Mouse (Mus musculus): ENCODE data around the gene Col2a1.

Gene Col2a1

DNA sequence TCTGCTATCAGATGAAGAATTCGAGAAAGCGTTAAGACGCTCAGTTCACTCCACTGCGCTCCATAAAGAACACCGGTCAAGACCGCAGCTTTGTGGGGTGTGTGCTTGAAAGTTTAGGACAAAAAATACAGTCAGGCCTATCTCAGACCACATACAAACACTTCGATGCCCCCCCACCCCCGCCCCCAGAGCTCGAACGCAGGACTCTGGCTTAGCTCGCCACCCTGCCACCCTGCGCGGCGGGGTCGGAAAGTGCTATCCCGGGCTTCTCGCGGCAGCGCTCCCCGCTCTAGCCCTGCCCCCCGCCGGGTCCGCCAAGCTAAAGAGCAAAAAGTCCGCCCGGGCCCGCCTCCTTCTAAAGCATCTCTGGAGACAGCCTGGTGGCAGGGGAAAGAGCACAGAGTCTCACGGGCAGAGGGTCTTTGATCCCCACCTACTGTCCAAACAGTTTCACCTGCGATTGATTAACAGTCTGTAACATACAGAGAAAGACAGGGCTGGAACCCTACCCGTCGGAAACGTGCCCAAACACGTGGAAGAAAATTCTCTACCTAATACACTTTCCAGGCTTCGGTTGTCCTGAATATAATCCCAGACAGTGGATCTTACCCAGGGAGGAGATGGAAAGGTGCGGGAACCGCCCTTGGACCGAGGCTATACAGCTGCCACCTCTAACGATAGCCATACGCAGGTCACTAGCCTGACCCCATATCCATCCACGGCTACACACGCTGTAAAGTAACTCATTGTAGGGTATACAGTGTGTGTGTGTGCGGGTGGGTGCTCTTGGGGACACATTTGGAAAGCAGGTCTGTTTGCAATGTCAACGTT, 1.3 kb downstream of the Col2a1 start:
- DNase-seq (ENCODE audit: low spot score in 2 of 2) = no peak

- DNase-seq (ENCODE audit: low spot score in 2 of 2) = no peak
Observed at GRCm38 (mm10) chr15:98002113-98002990, 2.1 kb downstream of the Col2a1 start.

DNA sequence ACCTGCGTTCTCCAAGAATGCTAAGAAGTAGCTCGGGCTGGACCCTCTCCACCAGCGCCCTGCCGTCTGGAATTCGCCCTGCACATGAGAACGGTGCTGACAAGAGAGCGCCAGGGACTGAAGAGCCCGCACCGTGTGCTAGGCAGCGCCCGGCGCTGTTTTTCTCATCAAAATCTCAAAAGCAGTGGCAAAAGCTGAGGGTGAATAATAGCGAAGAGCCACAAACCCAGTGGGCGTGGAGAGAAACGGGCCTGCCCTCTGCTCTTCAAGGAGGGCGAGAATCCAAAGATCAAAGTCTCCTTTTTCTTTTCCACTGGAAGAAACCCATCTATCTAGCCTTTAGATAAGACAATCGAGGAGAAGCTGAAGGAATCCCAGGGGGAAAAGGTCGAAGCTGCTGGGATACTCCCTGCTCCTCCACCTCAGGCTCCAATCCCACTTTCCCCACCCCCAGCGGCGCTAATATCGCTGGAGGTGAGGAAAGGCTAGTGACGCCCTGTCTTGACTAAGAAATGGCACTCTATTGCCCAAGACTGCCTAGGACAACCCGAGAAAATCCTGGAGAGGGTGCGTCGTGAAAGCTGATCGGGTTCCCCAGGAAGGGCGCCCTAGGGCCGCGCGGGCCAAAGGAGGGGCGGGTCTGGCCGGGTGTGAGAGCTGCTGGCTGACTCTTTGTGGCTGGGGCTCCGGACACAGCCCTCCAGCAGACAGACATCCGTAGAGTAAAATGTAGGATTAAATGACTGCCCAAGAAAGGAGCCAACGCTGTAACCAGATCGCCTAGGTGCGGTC, 3.0 kb downstream of the Col2a1 start:
- no peak for DNase-seq (ENCODE audit: low spot score in 2 of 2)

DNA sequence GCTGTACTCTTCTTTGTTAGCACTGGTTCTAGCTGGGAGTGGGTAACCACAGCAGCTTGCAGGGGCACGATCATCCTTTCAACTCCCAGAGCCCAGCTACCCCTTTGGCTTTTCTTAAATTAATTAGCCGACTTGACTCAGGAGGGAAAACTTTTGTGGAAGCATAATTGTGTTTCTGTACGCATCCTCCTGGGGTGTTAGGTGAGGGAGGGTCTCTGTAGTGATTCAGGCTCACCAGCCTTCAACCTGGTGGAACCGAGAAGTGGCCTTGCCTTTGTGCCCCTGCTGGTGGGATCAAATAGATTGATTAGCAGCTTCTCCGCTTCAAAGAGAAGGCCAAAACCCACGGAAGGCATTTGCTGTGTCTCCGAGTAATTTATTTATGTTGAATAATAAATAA, 4.5 kb downstream of the Col2a1 start:
- DNase-seq (ENCODE audit: low spot score in 2 of 2) = no peak

DNA sequence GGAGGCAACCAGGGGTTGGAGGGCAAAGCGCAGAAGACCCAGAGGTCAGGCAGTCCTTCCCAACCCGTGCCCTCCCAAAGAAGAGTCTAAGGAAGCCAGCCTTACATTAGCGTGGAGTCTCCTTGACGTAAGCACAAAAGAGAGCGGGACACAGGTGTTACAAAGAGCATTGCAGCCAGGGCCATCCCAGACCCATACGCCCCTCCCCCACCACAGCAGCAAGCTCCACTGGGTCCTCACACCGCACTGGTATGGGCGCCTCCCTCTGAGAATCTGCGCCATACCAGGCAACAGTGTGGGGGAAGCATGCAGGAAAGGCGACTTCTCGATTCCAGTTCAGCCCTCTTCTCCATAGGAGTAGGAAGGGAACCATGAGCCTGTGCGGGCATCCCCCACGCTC, 4.9 kb downstream of the Col2a1 start:
- no peak for DNase-seq (ENCODE audit: low spot score in 2 of 2)

DNA sequence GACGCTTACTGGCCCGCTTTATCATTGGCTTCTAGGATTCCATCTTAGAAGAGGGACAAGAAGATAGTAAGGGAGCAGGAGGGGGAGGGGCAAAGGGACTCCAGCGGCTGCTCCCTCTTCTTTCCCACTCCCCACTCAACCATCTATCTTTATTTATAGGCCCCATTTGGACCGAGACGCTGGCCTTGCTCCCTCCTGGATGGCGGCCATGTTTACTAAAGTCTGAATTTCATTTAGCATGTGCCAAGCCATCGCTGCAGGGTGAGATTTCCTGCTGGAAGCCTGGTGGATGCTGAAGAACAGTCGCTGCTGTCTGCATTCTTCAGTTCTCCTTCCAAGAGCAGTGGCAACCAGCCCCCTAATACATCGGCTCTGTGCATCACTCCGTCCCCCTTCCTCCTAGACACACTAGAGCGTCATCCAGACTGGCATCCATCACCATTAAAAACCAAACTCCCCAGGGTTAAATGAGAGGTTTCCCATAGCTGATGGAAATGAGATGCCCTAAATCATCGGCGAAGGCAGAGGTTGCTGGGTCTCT, 7.7 kb downstream of the Col2a1 start:
- no peak for DNase-seq (ENCODE audit: low spot score in 2 of 2)

DNA sequence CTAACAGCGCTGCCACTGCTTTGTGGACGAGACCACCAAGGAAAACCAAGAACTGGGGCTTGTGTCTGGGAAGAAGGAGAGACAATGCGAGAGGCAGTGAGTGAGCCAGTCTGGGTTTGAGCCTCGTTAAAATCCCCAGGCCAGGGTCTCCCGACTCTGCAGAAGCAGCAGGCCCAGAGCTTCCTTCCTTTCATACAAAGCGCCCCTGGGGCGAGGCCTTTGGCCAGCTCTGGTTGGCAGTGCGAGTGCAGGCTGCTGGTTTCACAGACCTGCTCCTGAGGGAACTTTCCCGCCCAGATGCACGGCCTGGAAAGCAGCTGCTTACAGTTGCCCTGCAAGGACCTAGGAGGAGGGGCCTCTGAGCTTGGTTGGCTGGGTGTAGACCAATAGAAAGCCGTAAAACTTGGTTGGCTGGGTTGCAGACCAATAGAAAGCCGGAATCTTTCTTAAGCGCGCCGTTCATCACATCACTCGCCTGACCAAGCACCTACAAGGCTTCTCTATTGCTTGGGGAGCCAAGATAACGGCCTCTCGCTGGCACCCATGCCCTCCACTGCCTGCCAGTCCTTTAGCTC, 11.7 kb downstream of the Col2a1 start:
- DNase-seq (ENCODE audit: low spot score in 2 of 2) = peak; percentile 47 to 65

GRCm38 (mm10) chr15:97992027-97992711, 12.3 kb downstream of the Col2a1 start:
- DNase-seq (ENCODE audit: low spot score in 2 of 2) = no peak

DNA sequence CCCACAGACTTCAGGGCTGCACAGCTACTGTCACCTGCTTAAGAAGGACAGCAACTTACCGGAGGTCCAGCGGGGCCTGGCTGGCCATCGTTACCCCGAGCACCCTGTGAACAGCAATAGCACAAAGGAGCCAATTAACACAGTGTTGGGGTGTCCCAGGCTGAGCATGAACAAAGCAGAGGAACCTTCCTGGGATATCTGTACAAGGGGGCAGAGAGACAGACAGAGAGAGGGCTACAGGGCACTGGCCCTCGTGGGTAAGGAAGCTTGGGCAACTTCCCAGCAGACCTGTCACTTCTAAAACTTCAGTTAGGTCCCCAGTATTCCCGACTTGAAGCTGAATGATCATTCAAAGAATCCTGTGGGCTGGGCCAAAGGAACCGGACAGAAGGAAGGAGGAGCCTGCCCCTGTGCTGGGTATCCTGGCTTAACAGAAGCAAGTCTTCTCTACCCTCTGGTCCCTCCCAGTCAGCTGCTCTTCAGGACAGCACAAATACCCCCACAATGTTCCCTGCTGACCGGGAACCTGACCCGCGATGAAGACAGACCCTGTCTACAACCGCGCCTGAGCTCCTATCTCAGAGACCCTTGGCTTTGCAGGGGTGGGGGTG, 13.1 kb downstream of the Col2a1 start:
- no peak for DNase-seq (ENCODE audit: low spot score in 2 of 2)

DNA sequence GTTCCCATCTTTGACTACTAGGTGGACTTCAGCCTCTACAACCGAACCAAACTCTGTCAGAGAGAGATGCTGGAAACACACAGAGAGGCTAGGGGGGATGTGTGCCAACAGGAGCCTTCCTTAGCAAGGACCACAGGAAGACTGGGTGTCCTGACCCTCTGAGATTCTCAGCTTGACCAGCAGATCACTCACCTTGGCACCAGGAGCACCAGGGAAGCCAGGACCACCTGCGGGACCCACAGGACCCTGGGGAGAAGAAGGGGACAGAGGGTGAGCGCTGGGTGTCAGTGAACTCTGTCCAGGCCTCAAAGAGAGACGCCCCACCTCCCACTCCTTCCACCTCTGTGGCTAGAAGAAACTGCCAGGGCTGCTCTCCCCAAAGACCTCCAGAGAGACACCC, 13.8 kb downstream of the Col2a1 start:
- no peak for DNase-seq (ENCODE audit: low spot score in 2 of 2)

GRCm38 (mm10) chr15:97990124-97990523, 14.4 kb downstream of the Col2a1 start:
- DNase-seq (ENCODE audit: low spot score in 2 of 2) = no peak

DNA sequence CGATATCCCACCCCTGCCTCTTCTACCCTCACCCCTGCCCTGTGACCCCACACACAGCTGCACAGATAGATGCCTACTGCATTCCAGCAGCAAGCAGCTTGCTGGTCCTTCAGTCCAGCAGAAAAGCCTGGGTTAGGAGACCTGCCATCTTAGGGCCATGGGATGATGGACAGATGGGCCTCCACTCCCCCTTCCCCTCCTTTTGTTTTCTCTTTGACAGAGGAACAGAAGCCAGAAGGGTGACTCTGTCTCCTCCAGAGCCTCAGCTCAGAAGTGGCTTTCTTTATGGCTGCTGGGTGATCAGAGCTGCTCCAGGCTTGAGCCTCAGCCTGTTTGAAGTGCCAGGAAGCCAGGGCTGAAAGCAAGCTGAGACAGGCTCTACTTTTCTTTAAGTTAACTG, 15.0 kb downstream of the Col2a1 start:
- no peak for DNase-seq (ENCODE audit: low spot score in 2 of 2)

GRCm38 (mm10) chr15:97981560-97981959, 22.9 kb downstream of the Col2a1 start:
- no peak for DNase-seq (ENCODE audit: low spot score in 2 of 2)

DNA sequence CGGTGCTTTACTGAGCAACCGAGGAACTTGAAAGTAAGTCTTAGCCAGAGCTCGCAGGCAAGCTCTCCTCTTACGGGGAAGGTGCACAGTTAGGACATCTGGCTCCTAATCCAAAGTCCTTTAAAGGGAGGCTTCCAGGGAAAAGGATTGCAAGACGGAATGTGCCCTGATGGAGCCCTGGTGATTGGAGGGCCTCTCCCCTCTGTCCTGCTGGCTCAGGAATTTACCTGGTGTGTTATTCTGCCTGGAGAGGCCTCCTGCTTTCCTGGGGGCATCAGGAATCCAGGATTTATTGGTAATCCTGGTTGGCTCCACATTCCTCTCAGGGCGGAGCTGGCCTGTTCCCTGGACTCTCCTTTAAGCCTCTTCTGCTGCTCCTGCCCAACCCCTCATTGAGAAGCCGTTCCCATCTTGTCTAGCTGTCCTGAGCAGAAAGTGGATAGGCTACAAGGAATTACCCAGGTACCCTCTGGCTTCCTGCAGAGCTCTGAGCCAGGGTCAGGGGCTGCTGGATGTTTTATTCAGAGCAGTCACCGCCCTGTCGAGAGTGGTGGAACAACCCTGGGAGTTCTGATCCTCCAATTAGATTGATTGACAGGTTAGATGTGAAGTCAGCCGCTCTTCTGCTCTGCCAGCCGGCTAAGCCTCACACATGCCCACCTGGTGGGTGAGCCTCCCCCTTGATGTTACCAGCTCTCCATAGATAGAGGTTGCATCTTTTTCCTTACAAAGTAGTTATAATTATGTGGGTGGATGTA, 31.1 kb downstream of the Col2a1 start:
- DNase-seq (ENCODE audit: low spot score in 2 of 2) = no peak

DNA sequence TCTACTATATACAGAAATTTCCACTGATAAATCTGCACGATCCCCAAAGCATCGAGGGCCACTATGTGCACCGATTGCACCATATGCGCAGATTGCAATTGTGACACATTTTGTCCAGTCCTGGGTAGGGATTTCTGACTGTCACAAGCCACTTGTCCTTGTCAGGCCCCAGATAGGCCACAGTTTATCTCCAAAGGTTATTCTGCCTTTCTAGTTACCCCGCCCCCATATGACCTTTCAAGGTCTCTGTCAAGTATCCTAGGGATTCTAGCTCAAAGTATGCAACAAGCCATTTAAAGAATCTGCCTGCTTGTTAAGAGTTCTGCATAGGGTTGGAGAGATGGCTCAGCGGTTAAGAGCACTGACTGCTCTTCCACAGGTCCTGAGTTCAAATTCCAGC, 31.9 kb downstream of the Col2a1 start:
- DNase-seq (ENCODE audit: low spot score in 2 of 2) = no peak

DNA sequence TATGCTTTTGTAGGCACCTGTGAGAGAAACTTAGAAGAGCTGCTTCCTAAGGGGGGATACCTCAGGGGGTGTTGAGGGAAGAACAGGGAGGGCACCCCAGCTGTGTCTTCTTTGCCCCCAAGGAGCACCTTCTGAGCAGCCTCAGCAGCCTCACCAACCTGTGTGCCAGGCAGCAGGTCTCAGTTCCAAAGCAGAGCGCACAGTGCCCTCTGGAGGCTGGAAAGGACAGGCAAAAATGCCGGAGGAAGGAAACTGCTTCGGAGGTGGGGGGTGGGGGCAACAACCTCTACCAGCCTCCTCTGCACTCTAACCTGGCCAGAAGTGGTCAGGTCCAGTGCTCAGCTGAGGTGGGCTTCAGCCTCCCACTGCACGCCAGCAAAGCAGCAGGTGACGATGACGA, 34.2 kb downstream of the Col2a1 start:
- no peak for DNase-seq (ENCODE audit: low spot score in 2 of 2)

DNA sequence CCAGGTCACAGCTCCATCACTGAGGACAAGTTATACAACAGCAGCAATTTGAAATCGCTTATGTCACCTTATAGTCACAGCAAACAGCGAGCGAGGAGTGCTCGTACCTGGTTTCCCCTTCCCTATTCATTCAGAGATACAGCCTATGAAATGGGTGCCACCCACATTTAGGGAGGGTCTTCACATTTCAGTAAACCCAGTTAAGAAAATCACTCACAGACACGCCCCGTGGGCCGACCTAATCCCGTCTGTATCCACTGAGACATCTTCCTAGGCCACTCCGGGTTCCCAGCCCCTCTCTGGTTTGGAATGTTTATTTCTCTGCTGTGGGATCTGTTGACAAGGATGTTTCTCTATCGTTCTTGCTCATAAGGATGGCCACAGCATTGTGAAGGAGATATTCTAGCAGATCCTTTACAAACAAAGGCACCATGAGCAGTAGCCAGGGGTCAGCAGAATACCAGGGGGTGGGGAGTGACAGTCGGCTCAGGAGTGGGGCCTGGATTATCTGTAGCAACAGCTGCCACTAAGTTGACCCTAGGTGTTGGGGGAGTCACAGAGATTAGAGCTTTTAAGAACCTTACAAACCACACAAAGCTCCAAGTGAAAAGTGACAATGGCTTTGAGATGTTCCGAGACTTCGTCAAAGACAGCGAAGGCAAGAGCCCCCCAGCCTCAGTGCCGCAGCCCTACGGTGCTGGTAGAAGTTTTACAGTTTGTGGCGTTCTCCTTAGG, 39.0 kb downstream of the Col2a1 start:
- no peak for DNase-seq (ENCODE audit: low spot score in 2 of 2)

DNA sequence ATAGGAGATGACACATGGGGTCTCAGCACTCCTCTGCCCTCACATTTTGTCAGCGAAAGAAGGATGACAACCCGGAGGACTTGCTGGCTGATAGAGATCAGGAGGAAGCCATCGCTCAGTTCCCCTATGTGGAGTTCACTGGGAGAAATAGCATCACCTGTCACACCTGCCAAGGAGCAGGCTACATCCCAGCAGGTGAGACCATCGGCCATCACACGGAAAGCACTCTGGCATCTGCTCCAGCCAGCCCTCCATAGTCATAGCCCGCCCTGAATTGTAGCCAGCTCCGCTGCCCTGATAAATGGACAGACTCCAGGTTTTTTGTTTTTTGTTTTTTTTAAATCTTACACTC, 39.7 kb downstream of the Col2a1 start:
- DNase-seq (ENCODE audit: low spot score in 2 of 2) = no peak
